Mouse (Mus musculus) kidney, embryonic 16.5 days (tissue): ENCODE results near the gene Ccno. TPM values are rescaled to one million over a fixed set of nuclear protein-coding genes. Genes with fewer than 3 reads are reported as not detected.
"Not testable (repeated sequence)": the region's sequence is repeated elsewhere in the genome, so short reads cannot be mapped to it uniquely, and the experiment has no call there.

ENCODE experiments used
- ATAC-seq: fragments of 200-750 bp; cut with Nextera tagmentation; 2 replicates; pipeline ENCODE4 v1.8.0; 2017; ENCODE audit warnings: moderate TSS enrichment; ENCODE audit not compliant: low FRiP score, low TSS enrichment
- H3K27ac ChIP-seq: fragments of 300-500 bp; sonication (generic); 2 replicates; pipeline ENCODE4 v1.5.1; 2014; ENCODE audit warnings: low read length
- H3K27me3 ChIP-seq: fragments of 300-500 bp; sonication (generic); 2 replicates; pipeline ENCODE4 v1.6.1; 2014; ENCODE audit warnings: low read length, control low read depth, mixed read lengths; ENCODE audit not compliant: insufficient read depth
- H3K36me3 ChIP-seq: fragments of 300-500 bp; sonication (generic); 2 replicates; pipeline ENCODE4 v1.6.1; 2014; ENCODE audit warnings: low read length, control low read depth, mixed read lengths; ENCODE audit not compliant: insufficient read depth
- H3K4me1 ChIP-seq: fragments of 300-500 bp; sonication (generic); 2 replicates; pipeline ENCODE4 v1.6.1; 2014; ENCODE audit warnings: low read length, control low read depth, mixed read lengths; ENCODE audit not compliant: insufficient read depth
- H3K4me2 ChIP-seq: fragments of 300-500 bp; sonication (generic); replicated peaks from 2 replicates; pipeline ENCODE4 v1.6.1; 2014; ENCODE audit warnings: low read depth, low read length
- H3K4me3 ChIP-seq: fragments of 300-500 bp; sonication (generic); 2 replicates; pipeline ENCODE4 v1.5.1; 2014; ENCODE audit warnings: mild to moderate bottlenecking, low read length
- H3K9ac ChIP-seq: fragments of 300-500 bp; sonication (generic); replicated peaks from 2 replicates; pipeline ENCODE4 v1.6.1; 2014; ENCODE audit warnings: low read length
- H3K9me3 ChIP-seq: fragments of 300-500 bp; sonication (generic); 2 replicates; pipeline ENCODE4 v1.6.1; 2016; ENCODE audit warnings: low read length, control low read depth
- WGBS: fragments of 180-500 bp; shearing (Covaris S2); extraction: QIAGEN DNeasy Blood & Tissue Kit; methylation state at CpG from one replicate; pipeline ENCODE4 v1.1.7; 2014; 5-methylcytosine and 5-hydroxymethylcytosine counted together
- polyA plus RNA-seq: library from polyadenylated mRNA; unstranded; fragments of >200 nt; fragmentation: Nextera tagmentation; extraction: Ambion mirVana; gene quantifications from 2 replicates; pipeline ENCODE4 v1.2.1, GENCODE M21; 2015

Gene Ccno
- polyA plus RNA-seq, 1 experiment from 2014 or later: 0.57 TPM

DNA sequence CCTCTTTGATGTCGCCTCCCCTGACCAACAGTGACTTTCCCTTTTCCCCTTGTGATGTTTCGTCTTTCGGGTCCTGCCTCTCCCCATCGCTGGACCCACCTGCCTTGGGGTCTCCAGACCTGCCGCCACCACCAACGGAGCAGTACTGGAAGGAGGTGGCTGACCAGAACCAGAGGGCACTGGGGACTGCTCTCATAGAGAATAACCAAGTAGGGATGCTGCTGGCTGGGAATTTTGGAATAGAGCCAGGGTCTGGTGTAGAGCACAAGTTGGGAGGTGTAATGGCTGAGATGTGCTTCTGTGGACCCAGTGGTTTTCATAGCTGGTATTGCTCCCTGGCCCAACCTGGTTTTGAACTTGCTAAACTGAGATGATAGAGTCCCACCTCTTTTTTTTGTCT, 9.8 kb downstream of the Ccno start:
- H3K36me3 ChIP-seq: no peaks in the 10 kb centered on the region
- H3K9me3 ChIP-seq: no peaks in the 10 kb centered on the region
- 71% methylated on average over 6 of the region's 6 CpGs for WGBS
- ATAC-seq: no peak
- H3K4me3 ChIP-seq: no peak overlapping the region
- no peak overlapping the region for H3K9ac ChIP-seq
- no peak overlapping the region for H3K4me2 ChIP-seq
- H3K4me1 ChIP-seq: peaks cover 23% of the 10 kb centered on the region
- H3K27ac ChIP-seq: no peak overlapping the region
- peaks cover 87% of the 10 kb centered on the region for H3K27me3 ChIP-seq

DNA sequence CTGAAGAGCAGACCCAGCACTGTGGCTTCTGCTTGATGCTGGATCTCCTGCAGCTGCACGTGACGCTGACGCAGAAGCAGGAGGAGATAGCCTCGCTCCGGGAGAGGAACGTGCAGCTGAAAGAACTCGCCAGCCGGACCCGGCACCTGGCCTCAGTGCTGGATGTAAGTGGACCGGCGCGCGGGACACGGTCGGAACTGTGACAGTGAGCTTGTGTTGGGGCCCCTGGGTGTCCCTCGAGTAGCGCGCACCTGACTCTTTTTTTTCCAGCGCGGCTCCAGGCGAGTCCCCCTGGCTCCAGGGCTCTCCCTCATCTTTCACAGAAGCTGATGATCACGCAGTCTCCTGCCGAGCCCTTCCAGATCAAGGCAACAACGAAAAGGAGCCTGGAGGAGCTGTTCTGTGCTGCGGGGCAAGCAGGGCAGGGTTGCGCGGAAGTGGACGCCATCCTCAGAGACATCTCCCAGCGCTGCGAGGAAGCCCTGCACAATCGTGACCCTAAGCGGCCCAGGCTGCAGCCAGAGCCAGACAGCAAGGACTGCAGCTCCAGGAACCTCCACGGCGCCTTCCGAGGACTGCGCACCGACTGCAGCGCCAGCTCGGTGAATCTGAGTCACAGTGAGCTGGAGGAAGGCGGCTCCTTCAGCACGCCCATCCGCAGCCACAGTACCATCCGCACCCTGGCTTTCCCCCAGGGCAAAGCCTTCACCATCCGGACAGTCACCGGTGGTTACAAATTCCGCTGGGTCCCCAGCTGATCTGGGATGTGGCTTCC, 11.0 kb downstream of the Ccno start:
- Histone ChIP-seq H3K4me3 (peak overlapping the region; percentile 51), H3K9me3 (no peaks in the 10 kb centered on the region), H3K27ac (no peak overlapping the region), H3K4me1 (peaks cover 17% of the 10 kb centered on the region), H3K27me3 (peaks cover 76% of the 10 kb centered on the region), H3K36me3 (no peaks in the 10 kb centered on the region), H3K4me2 (peak overlapping the region; percentile 88), H3K9ac (peak overlapping the region; percentile 62)
- ATAC-seq: peak; percentile 42; the same call in 1 of the 2 replicates
- under 1% methylated on average over 46 of the region's 46 CpGs for WGBS

DNA sequence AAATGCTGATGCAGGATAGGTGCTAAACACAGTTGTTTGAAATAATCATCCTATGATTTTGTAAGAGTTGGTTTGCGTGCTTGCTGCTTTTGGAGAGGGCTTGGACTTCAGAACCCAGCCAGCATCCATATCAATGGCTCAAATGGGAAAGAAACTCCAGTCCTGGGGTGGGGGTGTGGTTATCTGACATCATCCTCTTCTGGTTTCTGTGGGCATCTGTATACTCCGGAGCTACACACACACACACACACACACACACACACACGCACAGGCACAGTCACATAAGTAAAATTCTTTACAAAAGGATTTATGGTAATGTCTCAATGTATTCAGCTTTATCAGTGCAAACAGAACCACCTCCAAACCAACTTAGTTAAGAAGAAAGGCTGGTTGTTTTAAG, 12.5 kb downstream of the Ccno start:
- Histone ChIP-seq H3K4me2 (no peak overlapping the region), H3K27ac (no peak overlapping the region)
- no peak for ATAC-seq

DNA sequence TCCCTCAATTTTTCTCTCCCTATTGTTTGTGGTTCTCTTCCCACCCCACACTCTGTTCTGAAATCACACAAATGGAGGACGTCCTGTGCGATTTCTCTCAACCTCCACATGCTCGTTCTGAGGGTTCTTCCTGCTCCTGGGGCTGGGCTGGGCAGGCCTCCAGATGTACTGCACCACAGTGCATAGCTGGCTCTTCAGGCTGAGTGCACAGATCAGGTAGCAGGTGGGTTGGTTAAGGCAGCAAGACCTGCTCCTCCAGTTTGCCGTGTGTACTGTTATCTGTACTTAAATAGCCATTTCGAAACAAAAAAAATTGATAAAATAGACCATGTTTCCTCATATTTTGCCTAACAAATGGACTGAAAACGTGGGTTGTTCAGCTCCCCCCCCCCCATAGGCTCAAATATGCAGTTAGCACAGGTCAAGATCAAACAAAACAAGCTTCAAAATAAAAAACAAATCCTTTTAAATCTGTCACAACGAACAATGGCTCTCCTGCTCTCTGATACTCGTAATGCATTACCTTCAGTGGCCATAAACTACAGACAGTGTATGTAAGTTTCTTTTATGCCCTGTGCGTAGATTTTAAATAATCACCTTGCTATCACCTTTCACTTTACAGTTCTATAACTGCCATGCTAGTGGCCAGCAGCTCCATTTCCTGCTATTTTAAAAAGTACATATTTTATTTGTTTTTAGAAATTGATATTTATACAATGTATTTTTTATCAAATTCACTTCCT, 13.1 kb downstream of the Ccno start:
- H3K36me3 ChIP-seq: no peaks in the 10 kb centered on the region
- no peak overlapping the region for H3K4me2 ChIP-seq
- H3K4me1 ChIP-seq: peaks cover 11% of the 10 kb centered on the region
- H3K27me3 ChIP-seq: peaks cover 56% of the 10 kb centered on the region
- no peak overlapping the region for H3K27ac ChIP-seq
- H3K9ac ChIP-seq: no peak overlapping the region
- 62% methylated on average over 9 of the region's 9 CpGs for WGBS
- H3K4me3 ChIP-seq: no peak overlapping the region
- H3K9me3 ChIP-seq: no peaks in the 10 kb centered on the region
- peak; percentile 74; the same call in 1 of the 2 replicates for ATAC-seq

More for the DNA sequence above, 12.5 kb downstream of the Ccno start:
- WGBS: 70% methylated on average over 3 of the region's 3 CpGs
- no peak overlapping the region for H3K9ac ChIP-seq
- H3K9me3 ChIP-seq: no peaks in the 10 kb centered on the region
- H3K36me3 ChIP-seq: no peaks in the 10 kb centered on the region
- peaks cover 11% of the 10 kb centered on the region for H3K4me1 ChIP-seq
- H3K4me3 ChIP-seq: no peak overlapping the region
- peaks cover 61% of the 10 kb centered on the region for H3K27me3 ChIP-seq

DNA sequence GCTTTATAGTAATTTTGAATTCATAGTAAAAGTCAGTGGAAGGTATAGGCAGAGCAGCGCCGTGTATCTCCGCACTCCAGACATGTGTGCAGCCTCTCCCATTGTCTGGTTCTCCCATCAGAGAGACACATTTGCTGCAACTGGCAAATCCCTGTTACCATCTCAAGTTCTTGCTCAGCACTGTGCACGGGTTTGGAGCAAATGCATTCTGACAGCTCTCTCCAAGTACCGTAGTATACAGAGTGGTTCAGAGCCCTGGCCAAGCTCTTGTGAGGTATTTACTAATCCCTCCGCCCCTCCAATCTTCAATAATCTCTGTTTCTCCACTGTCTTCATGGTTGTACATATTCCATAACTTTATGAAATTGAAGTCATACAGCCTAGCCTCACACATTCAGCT, 25.1 kb downstream of the Ccno start:
- H3K4me2 ChIP-seq: no peak overlapping the region

DNA sequence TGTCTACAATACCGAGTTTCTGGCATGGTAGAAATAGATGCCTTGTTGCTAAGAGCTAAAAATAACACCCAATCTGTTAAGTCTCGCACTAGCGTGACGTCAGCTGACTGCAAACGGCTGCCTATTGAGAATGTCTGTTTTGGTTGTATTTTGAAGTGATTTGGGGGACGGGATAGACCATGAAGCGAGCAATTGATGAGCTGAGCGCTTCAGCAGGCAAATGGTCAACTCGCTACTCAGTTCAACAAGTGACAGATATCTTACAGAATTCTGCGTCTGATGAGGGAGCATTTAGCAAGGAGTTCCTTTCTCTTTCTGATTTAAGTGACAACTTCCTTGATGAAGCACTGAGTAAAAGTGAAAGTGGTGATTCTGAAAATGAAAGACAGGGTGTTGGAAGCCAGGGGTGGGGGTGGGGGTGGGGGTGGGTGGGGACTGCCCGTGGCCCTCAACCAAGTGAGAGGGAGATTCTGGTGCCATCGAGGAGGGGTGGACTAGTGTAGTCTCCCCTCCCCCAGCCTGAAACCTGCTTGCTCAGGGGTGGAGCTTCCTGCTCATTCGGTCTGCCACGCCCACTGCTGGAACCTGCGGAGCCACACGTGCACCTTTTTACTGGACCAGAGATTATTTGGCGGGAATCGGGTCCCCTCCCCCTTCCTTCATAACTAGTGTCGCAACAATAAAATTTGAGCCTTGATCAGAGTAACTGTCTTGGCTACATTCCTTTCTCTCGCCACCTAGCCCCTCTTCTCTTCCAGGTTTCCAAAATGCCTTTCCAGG, 25.8 kb downstream of the Ccno start:
- not testable (repeated sequence) for ATAC-seq, H3K4me1 ChIP-seq, H3K27ac ChIP-seq, H3K27me3 ChIP-seq, H3K9ac ChIP-seq, H3K9me3 ChIP-seq, H3K36me3 ChIP-seq
- Histone ChIP-seq H3K4me2 (peak overlapping the region; percentile 53), H3K4me3 (peak overlapping the region; percentile 37)
- WGBS: 36% methylated on average over 18 of the region's 20 CpGs

More for the DNA sequence above, 25.1 kb downstream of the Ccno start:
- Histone ChIP-seq H3K4me1 (peaks cover 5% of the 10 kb centered on the region; the same call in 1 of the 2 replicates), H3K4me3 (no peak overlapping the region), H3K27me3 (no peaks in the 10 kb centered on the region), H3K9me3 (no peaks in the 10 kb centered on the region), H3K9ac (no peak overlapping the region), H3K36me3 (no peaks in the 10 kb centered on the region), H3K27ac (no peak overlapping the region)
- 86% methylated on average over 6 of the region's 6 CpGs for WGBS
- ATAC-seq: no peak

DNA sequence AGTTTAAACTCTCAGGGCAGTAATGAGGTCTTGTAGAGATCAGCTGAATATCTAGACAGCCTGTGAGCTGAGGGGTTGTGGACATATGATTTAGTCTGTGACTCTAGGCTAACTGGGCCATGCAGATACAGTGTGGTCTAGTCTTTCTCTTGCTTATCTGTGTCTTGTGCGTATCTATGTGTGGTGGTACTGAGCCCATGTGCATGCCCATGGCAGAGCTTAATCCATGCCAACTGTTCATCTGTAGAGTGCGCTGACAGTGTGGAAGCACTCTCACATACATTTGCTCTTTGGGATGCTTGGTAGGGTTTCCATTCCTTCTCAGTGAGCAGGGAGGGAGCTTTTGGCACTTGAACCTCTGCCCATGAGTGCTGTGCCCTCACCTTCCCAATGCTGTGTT, 33.9 kb downstream of the Ccno start:
- Histone ChIP-seq H3K9ac (no peak overlapping the region), H3K4me3 (no peak overlapping the region), H3K36me3 (no peaks in the 10 kb centered on the region), H3K4me2 (no peak overlapping the region), H3K27ac (no peak overlapping the region), H3K9me3 (no peaks in the 10 kb centered on the region), H3K27me3 (no peaks in the 10 kb centered on the region), H3K4me1 (no peaks in the 10 kb centered on the region)
- WGBS: 96% methylated on average over 2 of the region's 2 CpGs
- ATAC-seq: no peak

DNA sequence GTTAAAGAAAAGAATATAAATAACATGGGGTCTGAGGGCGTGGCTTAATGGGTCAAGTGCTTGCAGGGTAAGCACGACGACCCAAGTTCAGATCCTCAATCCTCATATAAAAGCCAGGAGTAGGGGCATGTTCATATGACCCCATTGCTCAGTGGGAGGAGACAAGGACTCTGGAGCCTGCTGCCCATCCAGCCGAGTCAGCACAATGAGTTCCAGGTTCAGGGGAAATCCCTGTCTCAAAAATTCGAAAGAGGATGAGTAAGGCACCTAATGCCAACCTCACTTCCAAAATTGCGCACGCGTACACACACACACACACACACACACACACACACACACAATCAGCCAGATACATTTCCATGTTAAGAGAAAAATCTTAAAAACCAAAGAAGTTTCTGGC, 34.9 kb downstream of the Ccno start:
- Histone ChIP-seq H3K9me3 (no peaks in the 10 kb centered on the region), H3K9ac (no peak overlapping the region), H3K4me1 (no peaks in the 10 kb centered on the region), H3K4me2 (no peak overlapping the region), H3K36me3 (no peaks in the 10 kb centered on the region), H3K27ac (no peak overlapping the region), H3K27me3 (no peaks in the 10 kb centered on the region), H3K4me3 (no peak overlapping the region)
- 67% methylated on average over 8 of the region's 8 CpGs for WGBS
- no peak for ATAC-seq

DNA sequence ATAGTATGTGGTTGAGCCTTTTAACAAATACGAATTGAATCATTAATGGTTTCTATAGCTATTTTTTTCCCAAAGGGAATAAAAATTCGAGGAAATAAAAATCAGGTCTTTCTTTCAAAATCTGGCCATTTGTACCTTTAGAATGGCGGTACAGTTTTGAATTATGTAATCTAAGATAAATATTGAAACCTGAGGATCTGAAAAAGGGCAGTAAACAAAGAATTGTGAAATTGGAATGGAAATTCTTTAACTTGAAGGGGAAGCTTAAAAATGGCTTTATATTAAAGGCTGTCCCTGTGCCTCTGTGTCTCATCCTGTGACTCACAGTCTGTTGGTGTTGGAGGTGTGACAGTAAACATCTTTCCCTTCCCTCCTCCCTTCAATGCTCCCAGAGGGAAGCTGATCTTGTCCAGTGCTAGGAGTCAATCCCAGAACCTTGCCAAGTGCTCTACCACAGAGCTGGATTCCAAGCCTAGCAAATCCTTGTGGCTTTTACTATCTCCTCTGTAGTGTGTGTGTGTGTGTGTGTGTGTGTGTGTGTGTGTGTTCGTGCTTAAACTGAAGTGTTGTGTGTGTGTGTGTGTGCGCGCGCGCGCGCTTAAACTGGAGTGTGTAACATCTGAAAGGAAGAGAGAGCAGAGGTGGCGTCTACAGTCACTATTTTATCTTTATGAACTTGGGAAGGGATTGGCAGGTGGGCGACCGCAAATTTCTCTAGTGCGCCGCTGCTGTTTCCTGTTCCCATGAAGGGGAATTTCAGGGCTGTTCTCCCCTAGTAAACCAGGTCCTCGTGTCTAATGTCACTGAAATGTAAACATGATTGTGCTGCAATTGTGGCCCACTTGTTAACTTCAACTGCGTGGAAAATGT, 35.9 kb downstream of the Ccno start:
- H3K36me3 ChIP-seq: no peaks in the 10 kb centered on the region
- H3K4me1 ChIP-seq: no peaks in the 10 kb centered on the region
- no peak overlapping the region for H3K27ac ChIP-seq
- no peaks in the 10 kb centered on the region for H3K9me3 ChIP-seq
- no peak for ATAC-seq
- H3K9ac ChIP-seq: no peak overlapping the region
- H3K4me2 ChIP-seq: no peak overlapping the region
- H3K27me3 ChIP-seq: peaks cover 3% of the 10 kb centered on the region; the same call in 1 of the 2 replicates
- WGBS: 56% methylated on average over 17 of the region's 17 CpGs
- H3K4me3 ChIP-seq: no peak overlapping the region
